Mouse (Mus musculus): Measurements from ENCODE around the gene Gpr85.

DNA sequence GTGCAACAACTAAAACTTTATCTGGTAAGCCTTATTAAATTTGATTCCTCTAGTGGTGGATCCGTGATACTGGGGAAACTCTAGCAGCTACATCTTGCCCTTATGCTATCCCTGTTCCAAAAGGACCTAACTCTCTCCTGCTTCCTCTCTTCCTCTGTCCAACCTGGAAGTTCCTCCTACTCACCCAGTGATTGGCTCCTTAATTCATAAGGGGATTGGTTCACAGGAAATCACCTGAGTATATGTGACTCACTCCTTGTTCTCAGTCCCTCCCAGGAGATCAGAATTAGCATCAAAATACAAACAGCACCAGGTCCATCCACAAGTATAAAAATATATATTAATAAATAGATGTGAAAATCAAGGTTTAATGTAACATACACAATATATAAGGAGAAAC lies 20.9 kb upstream of the Gpr85 start:
- TF ChIP-seq EP300 (IDR thresholded peaks at IDR 0.05; ENCODE audit: insufficient read depth, low read depth, low read length) (no peak), CTCF (IDR thresholded peaks at IDR 0.05; ENCODE audit: low read depth, low read length) (no peak), POLR2A (IDR thresholded peaks at IDR 0.05; ENCODE audit: insufficient read depth, low read length) (no peak)
